Mouse (Mus musculus) thymus, postnatal 14 days (tissue): Measurements from ENCODE around the gene Tnfrsf13b.
"Not testable (repeated sequence)": the region's sequence is repeated elsewhere in the genome, so short reads cannot be mapped to it uniquely, and the experiment has no call there.

Experiments
- DNase-seq: peaks from one replicate; pipeline ENCODE4 v3.0.0; 2021

Tnfrsf13b gene

DNA sequence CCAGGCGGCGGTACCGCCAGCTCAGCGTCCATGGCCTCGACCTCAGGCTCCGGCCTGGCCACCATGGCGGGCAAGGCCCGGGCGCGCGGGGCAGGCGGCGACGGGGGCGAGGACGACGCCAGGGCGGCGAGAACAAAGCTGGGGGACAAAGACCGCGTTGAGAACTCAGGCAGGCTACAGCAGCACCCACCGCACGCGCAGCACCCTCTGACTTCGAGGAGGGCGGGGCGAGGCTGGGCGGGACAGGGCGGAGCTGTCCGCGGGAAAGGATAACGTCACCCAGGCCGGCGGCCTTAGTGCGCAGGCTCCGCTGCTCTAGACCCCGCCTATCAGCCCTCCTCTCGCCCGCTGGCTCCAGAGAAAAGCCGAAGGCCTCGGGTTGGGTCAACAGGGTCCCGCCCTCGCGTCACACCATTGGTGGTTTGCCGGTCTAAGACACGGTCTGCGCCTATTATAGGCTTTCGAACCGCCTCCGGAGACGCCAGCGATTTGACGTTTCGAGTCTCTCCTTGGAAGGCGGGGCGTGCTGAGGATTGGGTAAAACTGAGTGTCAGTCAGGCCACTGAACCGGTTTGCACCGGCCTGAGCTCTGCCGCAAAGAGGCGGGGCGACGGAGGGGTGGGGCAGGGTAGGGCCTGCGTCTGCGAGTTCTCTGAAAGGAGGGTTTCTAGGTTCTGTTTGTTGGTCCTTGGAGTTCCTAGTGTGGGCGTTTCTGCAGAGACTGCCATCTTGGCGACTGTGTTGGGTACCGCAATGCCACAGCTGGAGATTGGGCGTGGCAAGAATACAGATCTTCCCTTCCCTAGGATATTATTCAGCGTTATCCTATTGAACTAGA lies 48.5 kb downstream of the Tnfrsf13b start, which contains the start of gene Usp22:
Gene Usp22, minus strand, starts transcription at position 235 of the 838 bp plus-strand sequence.
- peak; percentile 99 for DNase-seq

- DNase-seq, result no peak
Measured at GRCm38 (mm10) chr11:61175778-61176177, 49.2 kb downstream of the Tnfrsf13b start.

- DNase-seq, result no peak
Measured at GRCm38 (mm10) chr11:61176321-61176720, 49.8 kb downstream of the Tnfrsf13b start.

DNA sequence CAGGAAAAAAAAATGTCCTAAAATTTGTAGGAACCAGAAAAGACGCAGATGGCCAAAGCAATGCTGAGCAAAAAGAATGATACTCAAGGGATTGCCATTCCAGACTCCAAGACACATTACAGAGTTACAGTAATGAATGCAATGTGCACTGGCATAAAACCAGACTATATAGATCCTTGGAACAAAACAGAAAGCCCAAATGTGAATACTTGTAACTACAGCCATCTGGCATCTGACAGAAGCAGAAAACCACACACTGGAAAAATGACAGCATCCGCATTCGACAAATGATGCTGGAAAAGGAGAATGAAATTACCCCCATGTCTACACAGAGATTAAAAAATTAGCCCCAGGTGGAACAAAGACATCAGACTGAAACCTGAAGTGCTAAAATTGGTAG lies 53.8 kb downstream of the Tnfrsf13b start:
- no peak for DNase-seq

GRCm38 (mm10) chr11:61181624-61182023 lies 55.1 kb downstream of the Tnfrsf13b start:
- no peak for DNase-seq

DNA sequence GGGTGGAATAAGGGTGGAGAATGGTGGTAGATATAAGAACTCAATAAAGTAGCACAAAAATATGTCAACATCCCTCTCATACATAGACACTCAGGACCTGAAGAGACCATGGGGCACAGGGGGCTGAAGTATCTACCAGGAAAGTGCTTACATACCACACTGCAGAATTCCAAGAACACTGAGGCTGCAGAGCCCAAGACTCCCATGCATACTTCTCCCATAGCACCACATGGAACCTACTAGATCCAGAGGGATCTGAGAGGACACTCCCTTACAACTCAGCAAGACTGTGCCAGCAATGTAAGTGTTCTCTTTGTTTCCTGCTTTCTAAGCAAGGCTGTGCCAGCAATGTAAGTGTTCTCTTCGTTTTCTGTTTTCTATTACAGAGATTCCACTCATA lies 57.3 kb downstream of the Tnfrsf13b start:
- no peak for DNase-seq

- DNase-seq, result no peak
Measured at GRCm38 (mm10) chr11:61190776-61191175, 64.2 kb downstream of the Tnfrsf13b start.

- DNase-seq, result not testable (repeated sequence)
Measured at GRCm38 (mm10) chr11:61192123-61192522, 65.6 kb downstream of the Tnfrsf13b start.

- no peak for DNase-seq
Measured at GRCm38 (mm10) chr11:61192779-61193178, 66.2 kb downstream of the Tnfrsf13b start.

GRCm38 (mm10) chr11:61193392-61193791 lies 66.8 kb downstream of the Tnfrsf13b start:
- peak; percentile 81 for DNase-seq

DNA sequence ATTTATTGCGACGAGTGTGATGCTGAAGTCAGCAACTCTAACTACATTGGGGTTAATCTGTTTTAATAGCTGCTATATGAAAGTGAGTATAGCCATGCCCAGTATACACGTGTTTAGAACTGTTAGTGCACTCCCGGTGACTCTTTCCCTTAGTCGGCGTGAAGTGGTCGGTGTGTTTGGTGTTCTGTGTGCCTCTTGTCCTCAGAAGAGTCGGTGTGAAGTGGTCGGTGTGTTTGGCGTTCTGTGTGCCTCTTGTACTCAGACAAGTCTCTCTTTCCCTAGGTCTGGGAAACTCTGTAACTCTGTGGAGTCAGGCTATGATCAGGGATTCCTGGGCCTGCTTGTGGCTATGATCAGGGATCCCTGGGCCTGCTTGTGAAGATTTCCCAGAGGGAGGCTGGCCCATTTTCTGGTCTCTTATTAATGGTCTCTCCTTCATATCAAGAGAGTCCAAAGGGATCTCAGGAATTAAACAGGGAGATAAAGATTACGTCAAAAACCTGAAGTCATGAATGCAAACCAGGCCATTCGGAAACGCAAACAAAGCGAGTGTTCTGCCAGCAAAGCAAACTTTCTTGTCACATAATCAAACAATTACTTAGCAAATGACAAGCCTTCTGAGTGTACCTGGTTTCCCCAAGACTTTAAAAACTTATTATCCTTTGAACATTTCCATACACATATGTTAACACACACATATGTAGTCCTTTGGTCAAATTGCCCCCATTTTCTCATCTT lies 70.2 kb downstream of the Tnfrsf13b start:
- DNase-seq, result no peak

- no peak for DNase-seq
Measured at GRCm38 (mm10) chr11:61197935-61198334, 71.4 kb downstream of the Tnfrsf13b start.
